Mouse (Mus musculus) frontal cortex, postnatal 14 days (tissue): Measurements from ENCODE around the gene Rtl10.

Experiments used
- DNase-seq, 2 experiments: peaks; one replicate each; pipeline ENCODE4 v3.0.0; 2022; ENCODE audit warnings: low spot score in 2 of 2

Rtl10 gene

GRCm38 (mm10) chr16:18543151-18543829, 44.6 kb downstream of the Rtl10 start:
- no peak for DNase-seq

GRCm38 (mm10) chr16:18547891-18548290, 49.2 kb downstream of the Rtl10 start:
- DNase-seq = no peak
